Mouse (Mus musculus): ENCODE results near the gene Ddx17. TPM values are rescaled to one million over a fixed set of nuclear protein-coding genes. Genes with fewer than 3 reads are reported as not detected.

Ddx17 gene
- total and polyA plus RNA-seq, 3 experiments, result 79.8 to 114 (median 93.0) TPM

DNA sequence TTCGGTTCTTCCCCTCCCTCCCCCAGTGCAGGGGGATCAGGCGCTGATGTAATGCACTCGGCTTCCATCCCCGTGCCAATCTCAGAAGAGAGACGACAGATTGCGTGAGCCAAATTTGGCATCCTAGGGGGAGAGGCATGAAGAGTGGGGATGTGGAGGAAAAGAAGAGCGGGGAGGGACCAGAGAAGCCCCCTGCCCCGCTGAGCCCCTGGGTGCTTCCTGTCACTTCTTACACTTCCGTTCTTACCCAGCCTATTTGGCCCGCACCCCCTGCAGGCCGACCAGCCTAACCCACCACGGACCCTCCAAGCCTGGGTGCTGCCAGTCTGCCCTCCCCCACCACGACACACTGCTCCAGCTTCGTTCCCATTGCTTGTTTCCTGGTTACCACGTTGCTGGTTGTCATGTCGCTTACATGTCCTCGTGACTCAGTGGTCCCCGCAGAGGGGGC, 43.6 kb downstream of the Ddx17 start:
- in situ Hi-C loops (cut with MboI; ENCODE audit: low pct_ligation_motif_present, low pct_unique_long_range_greater_than_20kb, low sequenced_read_pairs), result no loop called here

DNA sequence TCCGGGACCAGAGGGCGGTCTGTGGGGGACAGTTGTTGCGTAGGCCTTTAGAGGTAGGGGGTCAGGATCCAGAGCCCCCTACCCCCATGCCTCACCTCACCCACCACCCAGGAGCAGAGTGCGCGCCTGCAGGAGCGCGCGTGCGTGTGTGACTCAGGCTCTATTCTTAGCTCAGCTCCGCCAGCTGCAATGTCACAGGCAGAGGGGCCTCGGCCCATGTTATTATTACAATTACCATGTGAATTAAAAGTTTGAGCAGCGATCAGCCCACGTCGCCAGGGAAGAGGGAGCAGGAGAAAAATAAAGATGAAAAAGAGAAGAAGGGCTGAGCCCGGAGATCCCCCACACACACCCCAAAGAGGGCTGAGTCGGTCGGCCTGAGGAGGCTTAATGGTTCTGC, 46.4 kb downstream of the Ddx17 start:
- TF ChIP-seq ZC3H11A (IDR thresholded peaks at IDR 0.05; ENCODE audit: low read depth, low read length) (no peak), CHD1 (IDR thresholded peaks at IDR 0.05; ENCODE audit: low read depth, low read length) (no peak), USF2 (conservative IDR thresholded peaks at IDR 0.05; ENCODE audit: low read depth, low read length) (no peak), TCF12 (IDR thresholded peaks at IDR 0.05; ENCODE audit: low read depth, low read length) (no peak), SMC3 (IDR thresholded peaks at IDR 0.05; ENCODE audit: low read depth, low read length) (no peak), CTCF (conservative IDR thresholded peaks at IDR 0.05 in 1 of 2, IDR thresholded peaks at IDR 0.05 in 1 of 2; ENCODE audit: low read depth in 2 of 2, low read length in 2 of 2) (no peak), POLR2AphosphoS2 (IDR thresholded peaks at IDR 0.05; ENCODE audit: low read depth, low read length) (no peak), NELFE (IDR thresholded peaks at IDR 0.05; ENCODE audit: low read depth, low read length) (no peak)
- H3K27me3 ChIP-seq (replicated peaks), result peaks cover 94% of the 10 kb centered on the region
- no peaks in the 10 kb centered on the region for H3K36me3 ChIP-seq (replicated peaks in 1 of 2; ENCODE audit: control insufficient read depth in 1 of 2, insufficient read depth in 1 of 2, low read length in 1 of 2)
- H3K79me2 ChIP-seq (replicated peaks; ENCODE audit: control insufficient read depth, extremely low read depth, insufficient read depth, poor library complexity, severe bottlenecking), result no peaks in the 10 kb centered on the region
- no peak for DNase-seq (ENCODE audit: extremely low read depth)
- in situ Hi-C loops (cut with MboI; ENCODE audit: low pct_ligation_motif_present, low pct_unique_long_range_greater_than_20kb, low sequenced_read_pairs), result no loop called here
- dilution Hi-C loops (cut with MboI; ENCODE audit: extremely low pct_ligation_motif_present, extremely low pct_unique_long_range_greater_than_20kb, low sequenced_read_pairs), result no loop called here
- H3K9ac ChIP-seq (ENCODE audit: insufficient read depth, low read depth), result no peak overlapping the region
- H3K9me3 ChIP-seq (replicated peaks; ENCODE audit: low read length), result no peaks in the 10 kb centered on the region
- H3K4me2 ChIP-seq (ENCODE audit: insufficient read depth, low read depth, poor library complexity, severe bottlenecking), result no peak overlapping the region
- no peak overlapping the region for H3K27ac ChIP-seq (ENCODE audit: insufficient read depth, low read depth)
- H3K4me1 ChIP-seq (ENCODE audit: control insufficient read depth in 1 of 2, insufficient read depth in 2 of 2), result 0 out of 4 replicates have a peak, but pooled peaks cover 2% of the 10 kb centered on the region in 2 experiments
- H3K4me3 ChIP-seq (replicated peaks in 1 of 3; ENCODE audit: low read depth in 2 of 3, low read length in 2 of 3, poor library complexity in 1 of 3), result no peak overlapping the region

More for the DNA sequence above, 43.6 kb downstream of the Ddx17 start:
- no peak overlapping the region for H3K9ac ChIP-seq (ENCODE audit: insufficient read depth, low read depth)
- H3K27ac ChIP-seq (ENCODE audit: insufficient read depth, low read depth), result no peak overlapping the region
- H3K9me3 ChIP-seq (replicated peaks; ENCODE audit: low read length), result peaks cover 2% of the 10 kb centered on the region
- no peak overlapping the region for H3K4me2 ChIP-seq (ENCODE audit: insufficient read depth, low read depth, poor library complexity, severe bottlenecking)
- no peak for DNase-seq (ENCODE audit: extremely low read depth)
- H3K27me3 ChIP-seq (replicated peaks), result peaks cover 89% of the 10 kb centered on the region
- H3K79me2 ChIP-seq (replicated peaks; ENCODE audit: control insufficient read depth, extremely low read depth, insufficient read depth, poor library complexity, severe bottlenecking), result no peaks in the 10 kb centered on the region
- H3K36me3 ChIP-seq (replicated peaks in 1 of 2; ENCODE audit: control insufficient read depth in 1 of 2, insufficient read depth in 1 of 2, low read length in 1 of 2), result no peaks in the 10 kb centered on the region
- TF ChIP-seq GABPA (IDR thresholded peaks at IDR 0.05; ENCODE audit: insufficient replicate concordance, low read depth, low read length), result no peak
- TF ChIP-seq MYC (IDR thresholded peaks at IDR 0.05; ENCODE audit: low read depth, low read length), result no peak
- no peak for TF ChIP-seq CTCF (conservative IDR thresholded peaks at IDR 0.05 in 1 of 2, IDR thresholded peaks at IDR 0.05 in 1 of 2; ENCODE audit: low read depth in 2 of 2, low read length in 2 of 2)
- TF ChIP-seq NRF1 (IDR thresholded peaks at IDR 0.05; ENCODE audit: low read depth, low read length), result no peak
- TF ChIP-seq MAX (IDR thresholded peaks at IDR 0.05; ENCODE audit: low read length), result no peak
- TF ChIP-seq CHD1 (IDR thresholded peaks at IDR 0.05; ENCODE audit: low read depth, low read length), result no peak
- TF ChIP-seq USF1 (IDR thresholded peaks at IDR 0.05; ENCODE audit: low read depth, low read length), result no peak
- no peak for TF ChIP-seq KAT2A (IDR thresholded peaks at IDR 0.05; ENCODE audit: insufficient replicate concordance, low read length)
- TF ChIP-seq RAD21 (IDR thresholded peaks at IDR 0.05; ENCODE audit: low read depth, low read length), result no peak
- TF ChIP-seq USF2 (conservative IDR thresholded peaks at IDR 0.05; ENCODE audit: low read depth, low read length), result no peak
- no peak for TF ChIP-seq JUND (conservative IDR thresholded peaks at IDR 0.05; ENCODE audit: low read depth, low read length)
- TF ChIP-seq ZNF384 (IDR thresholded peaks at IDR 0.05; ENCODE audit: low read depth, low read length), result no peak
- TF ChIP-seq ELF1 (IDR thresholded peaks at IDR 0.05; ENCODE audit: low read depth, low read length), result no peak
- no peak for TF ChIP-seq UBTF (IDR thresholded peaks at IDR 0.05; ENCODE audit: low read depth, low read length)
- no peak for TF ChIP-seq SIN3A (IDR thresholded peaks at IDR 0.05; ENCODE audit: low read length)
- TF ChIP-seq PAX5 (IDR thresholded peaks at IDR 0.05; ENCODE audit: low read length), result no peak
- no peak for TF ChIP-seq CHD2 (IDR thresholded peaks at IDR 0.05; ENCODE audit: low read length)
- no peak for TF ChIP-seq MXI1 (IDR thresholded peaks at IDR 0.05; ENCODE audit: low read depth, low read length)
- no peak overlapping the region for H3K4me3 ChIP-seq (replicated peaks in 1 of 3; ENCODE audit: low read depth in 2 of 3, low read length in 2 of 3, poor library complexity in 1 of 3)
- dilution Hi-C loops (cut with MboI; ENCODE audit: extremely low pct_ligation_motif_present, extremely low pct_unique_long_range_greater_than_20kb, low sequenced_read_pairs), result no loop called here
- 0 out of 4 replicates have a peak, but pooled peaks cover 2% of the 10 kb centered on the region in 2 experiments for H3K4me1 ChIP-seq (ENCODE audit: control insufficient read depth in 1 of 2, insufficient read depth in 2 of 2)

Data from CH12.LX (cell line).